Mouse (Mus musculus): ENCODE measurements at regions not wholly inside any gene's neighbourhood (a gene's known extent, or its start where the extent isn't known, plus 50 kb on each side); places are given as distances from the start of the nearest gene placed in this dataset.

DNA sequence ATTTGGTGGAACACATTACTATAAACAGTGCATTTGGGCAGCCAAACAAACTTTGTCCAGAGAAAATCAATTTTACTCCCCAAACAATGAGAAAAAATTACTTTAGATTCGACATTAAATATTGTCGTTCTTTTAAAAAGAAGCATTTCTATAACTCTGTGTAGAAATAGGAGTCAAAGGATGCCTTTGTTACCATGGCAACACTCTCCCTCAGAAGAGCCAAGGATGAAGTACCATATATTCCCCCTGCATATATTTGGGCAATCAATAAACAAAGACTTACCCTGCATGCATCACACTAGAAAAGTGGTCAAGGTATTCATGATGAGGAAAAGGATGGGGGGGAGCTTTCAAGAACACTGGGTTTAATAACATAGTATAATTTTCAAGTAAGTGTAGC is 70.9 kb upstream of the Tenm2 start:
- TF ChIP-seq REST (IDR thresholded peaks at IDR 0.05; ENCODE audit: insufficient read depth, insufficient read length) (no peak), USF1 (IDR thresholded peaks at IDR 0.05; ENCODE audit: low read depth) (no peak), MYOD1 (IDR thresholded peaks at IDR 0.05; ENCODE audit: control insufficient read depth in 1 of 3, insufficient read length in 2 of 3, low read depth in 2 of 3) (no peak), POLR2AphosphoS2 (IDR thresholded peaks at IDR 0.05; ENCODE audit: insufficient read length, low read depth) (no peak), POLR2A (IDR thresholded peaks at IDR 0.05; ENCODE audit: insufficient read length, low read depth) (no peak)
